Mouse (Mus musculus) lung, postnatal 0 days (tissue): ENCODE measurements at regions not wholly inside any gene's neighbourhood (a gene's known extent, or its start where the extent isn't known, plus 50 kb on each side); places are given as distances from the start of the nearest gene placed in this dataset.

Source experiments
- CTCF ChIP-seq: IDR thresholded peaks from 2 replicates; pipeline ENCODE4 v1.5.1; 2016; ENCODE audit warnings: antibody characterized with exemption, mild to moderate bottlenecking
- EP300 ChIP-seq: IDR thresholded peaks from 2 replicates; pipeline ENCODE4 v1.6.1; 2016; ENCODE audit warnings: antibody characterized with exemption, mild to moderate bottlenecking, control low read depth

GRCm38 (mm10) chr12:15611847-15612580, 204.7 kb downstream of the Trib2 start:
- TF ChIP-seq CTCF (no peak), EP300 (peak; percentile 60)
